Mouse (Mus musculus): ENCODE measurements around the gene Kndc1. TPM values are rescaled to one million over a fixed set of nuclear protein-coding genes. Genes with fewer than 3 reads are reported as not detected.

Gene Kndc1
- polyA plus RNA-seq, 1 experiment = not detected

GRCm38 (mm10) chr7:139936705-139937104 lies 42.2 kb downstream of the Kndc1 start:
- TF ChIP-seq GATA1 (IDR thresholded peaks at IDR 0.05; ENCODE audit: low read length) = no peak

GRCm38 (mm10) chr7:139937138-139937537 lies 42.6 kb downstream of the Kndc1 start:
- no peak for TF ChIP-seq GATA1 (IDR thresholded peaks at IDR 0.05; ENCODE audit: low read length)

GRCm38 (mm10) chr7:139937810-139938209 lies 43.3 kb downstream of the Kndc1 start:
- no peak for TF ChIP-seq GATA1 (IDR thresholded peaks at IDR 0.05; ENCODE audit: low read length)

- TF ChIP-seq GATA1 (IDR thresholded peaks at IDR 0.05; ENCODE audit: low read length) = no peak
These were observed 46.1 kb downstream of the Kndc1 start for GRCm38 (mm10) chr7:139940476-139941209.

GRCm38 (mm10) chr7:139943674-139944281 lies 49.3 kb downstream of the Kndc1 start, which contains the start of gene Utf1:
Utf1 (plus strand) TSS chr7:139943789.
- TF ChIP-seq GATA1 (IDR thresholded peaks at IDR 0.05; ENCODE audit: low read length) = no peak

- no peak for TF ChIP-seq GATA1 (IDR thresholded peaks at IDR 0.05; ENCODE audit: low read length)
These were observed 50.1 kb downstream of the Kndc1 start for GRCm38 (mm10) chr7:139944291-139945240.

GRCm38 (mm10) chr7:139945516-139945915 lies 51.0 kb downstream of the Kndc1 start:
- TF ChIP-seq GATA1 (IDR thresholded peaks at IDR 0.05; ENCODE audit: low read length) = no peak

- no peak for TF ChIP-seq GATA1 (IDR thresholded peaks at IDR 0.05; ENCODE audit: low read length)
These were observed 51.5 kb downstream of the Kndc1 start for GRCm38 (mm10) chr7:139946032-139946431.

- TF ChIP-seq GATA1 (IDR thresholded peaks at IDR 0.05; ENCODE audit: low read length) = no peak
These were observed 55.4 kb downstream of the Kndc1 start for GRCm38 (mm10) chr7:139949893-139950282.

GRCm38 (mm10) chr7:139950283-139950971 lies 55.9 kb downstream of the Kndc1 start:
- no peak for TF ChIP-seq GATA1 (IDR thresholded peaks at IDR 0.05; ENCODE audit: low read length)

- TF ChIP-seq GATA1 (IDR thresholded peaks at IDR 0.05; ENCODE audit: low read length) = no peak
These were observed 56.6 kb downstream of the Kndc1 start for GRCm38 (mm10) chr7:139951079-139951478.

- TF ChIP-seq GATA1 (IDR thresholded peaks at IDR 0.05; ENCODE audit: low read length) = no peak
These were observed 57.6 kb downstream of the Kndc1 start for GRCm38 (mm10) chr7:139951991-139952633.

GRCm38 (mm10) chr7:139955505-139955904 lies 61.0 kb downstream of the Kndc1 start:
- TF ChIP-seq GATA1 (IDR thresholded peaks at IDR 0.05; ENCODE audit: low read length) = no peak

- no peak for TF ChIP-seq GATA1 (IDR thresholded peaks at IDR 0.05; ENCODE audit: low read length)
These were observed 62.2 kb downstream of the Kndc1 start for GRCm38 (mm10) chr7:139956658-139957057.

- TF ChIP-seq GATA1 (IDR thresholded peaks at IDR 0.05; ENCODE audit: low read length) = no peak
These were observed 62.9 kb downstream of the Kndc1 start for GRCm38 (mm10) chr7:139957437-139957836.
